Mouse (Mus musculus) MEL-GATA-1-ER (cell line): ENCODE measurements at regions not wholly inside any gene's neighbourhood (a gene's known extent, or its start where the extent isn't known, plus 50 kb on each side); places are given as distances from the start of the nearest gene placed in this dataset.

Source experiments
- DNase-seq: peaks from one replicate; pipeline ENCODE4 v3.0.0-alpha.2; 2012; ENCODE audit warnings: low read depth; ENCODE audit errors: extremely low read depth

DNA sequence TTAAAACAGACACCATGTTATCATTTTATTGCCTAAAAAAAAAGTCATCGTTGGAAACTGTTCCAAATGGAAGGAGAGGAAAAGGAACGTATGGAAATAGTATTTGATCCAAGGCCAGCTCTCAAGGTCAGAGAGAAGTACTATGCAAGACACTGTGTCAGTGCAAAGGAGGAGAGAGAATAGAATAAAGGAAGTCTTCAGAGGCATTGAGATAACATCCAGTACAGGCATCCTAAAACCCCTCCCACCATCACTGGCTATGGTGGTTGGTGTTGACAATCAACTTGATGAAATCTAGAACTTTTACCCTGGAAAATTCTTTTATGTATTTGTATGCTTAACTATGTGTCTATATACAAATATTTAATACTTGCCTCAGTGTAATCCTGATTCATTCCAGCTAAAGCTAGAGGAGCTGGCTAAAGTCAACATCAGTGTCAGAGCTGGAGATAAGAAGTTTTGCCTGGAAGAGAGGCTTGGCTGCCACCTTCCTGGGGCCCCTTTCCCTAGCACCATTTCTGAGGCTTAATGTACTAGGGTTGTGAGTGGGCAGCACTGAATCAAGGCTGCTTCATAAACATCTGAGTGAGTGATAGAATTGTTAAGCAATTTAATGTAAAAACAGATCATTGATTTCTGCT, 104.1 kb upstream of the Tmtc1 start:
- no peak for DNase-seq

DNA sequence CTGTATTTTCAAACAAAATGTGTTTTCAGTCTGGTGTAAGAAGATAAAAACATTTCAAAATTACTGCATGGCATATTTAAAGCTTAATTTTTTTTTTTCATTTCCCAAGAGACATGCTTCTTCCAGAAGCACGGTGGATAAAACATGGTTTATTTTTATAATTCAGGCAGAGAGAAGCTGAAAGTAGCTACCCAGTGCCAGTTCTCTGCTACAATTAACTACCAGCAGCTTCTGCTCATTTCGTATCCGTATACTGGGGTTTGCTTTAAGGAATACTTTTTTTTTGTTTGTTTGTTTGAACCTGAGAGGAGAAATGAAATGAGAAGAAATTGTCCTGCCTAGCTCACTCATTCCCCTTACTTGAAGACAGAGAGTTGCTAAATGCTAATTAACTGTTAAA, 98.9 kb upstream of the Tmtc1 start:
- DNase-seq = no peak

GRCm38 (mm10) chr6:148541981-148542380, 97.8 kb upstream of the Tmtc1 start:
- no peak for DNase-seq

- DNase-seq = no peak
Observed at GRCm38 (mm10) chr6:148539207-148539960, 95.2 kb upstream of the Tmtc1 start.

- DNase-seq = no peak
Observed at GRCm38 (mm10) chr6:148534364-148534763, 90.2 kb upstream of the Tmtc1 start.

DNA sequence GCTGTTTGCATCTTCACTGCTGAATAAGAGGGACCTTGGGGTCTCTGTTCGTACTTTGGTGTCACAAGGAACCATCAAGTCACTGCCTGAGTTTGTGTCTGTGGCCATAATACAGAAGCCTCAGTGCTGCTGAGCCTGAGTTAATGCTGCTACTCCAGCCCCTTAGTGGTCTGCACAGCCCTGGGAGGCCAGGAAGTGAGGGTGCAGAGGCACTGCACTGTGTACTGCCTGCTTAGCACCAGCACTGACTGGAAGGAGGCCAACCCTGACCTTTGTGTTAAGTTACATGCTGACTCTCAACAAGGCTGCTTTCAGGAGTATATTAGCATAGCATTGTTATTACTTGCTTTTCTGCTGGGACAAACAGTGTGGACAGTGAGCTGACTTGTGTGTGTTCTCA, 86.9 kb upstream of the Tmtc1 start:
- DNase-seq = no peak

- no peak for DNase-seq
Observed at GRCm38 (mm10) chr6:148528611-148529010, 84.4 kb upstream of the Tmtc1 start.

DNA sequence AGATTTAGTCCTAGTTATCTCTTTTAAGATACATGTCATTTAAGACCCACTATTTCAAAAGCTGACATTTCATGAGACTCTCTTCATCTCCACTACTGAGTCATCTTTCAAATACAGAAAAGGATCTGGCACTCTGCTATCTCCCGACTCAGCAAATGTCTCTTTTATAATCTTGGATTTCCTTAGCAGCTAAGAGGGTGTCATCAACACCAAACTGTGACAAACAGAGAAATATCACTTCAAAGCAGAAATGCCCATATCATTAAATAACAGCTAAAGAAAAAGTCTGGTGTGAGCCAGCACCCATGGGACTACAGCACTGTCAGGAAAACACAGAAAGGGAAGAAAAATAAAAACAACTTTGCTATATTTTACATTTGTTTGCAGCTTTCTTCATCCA, 78.7 kb upstream of the Tmtc1 start:
- DNase-seq = no peak

- DNase-seq = no peak
Observed at GRCm38 (mm10) chr6:148517536-148518245, 73.5 kb upstream of the Tmtc1 start.

DNA sequence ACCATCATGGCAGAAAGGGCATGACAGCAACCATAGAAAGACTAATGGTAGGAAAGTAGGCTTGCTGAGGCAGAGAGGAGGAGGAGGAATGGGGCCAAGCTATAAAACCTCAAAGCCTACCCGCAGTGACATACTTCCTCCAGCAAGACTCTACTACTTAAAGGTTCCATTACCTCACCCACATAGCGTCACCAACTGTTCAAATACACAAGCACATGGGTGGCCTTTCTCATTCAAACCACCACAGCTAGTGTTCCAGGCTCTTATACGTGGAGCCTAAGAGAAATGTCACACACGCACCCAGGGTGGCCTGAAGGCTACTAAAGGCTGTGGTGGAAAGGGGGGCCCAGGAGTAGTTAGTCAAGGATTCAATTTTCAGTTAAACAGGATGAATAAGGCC, 72.5 kb upstream of the Tmtc1 start:
- no peak for DNase-seq

DNA sequence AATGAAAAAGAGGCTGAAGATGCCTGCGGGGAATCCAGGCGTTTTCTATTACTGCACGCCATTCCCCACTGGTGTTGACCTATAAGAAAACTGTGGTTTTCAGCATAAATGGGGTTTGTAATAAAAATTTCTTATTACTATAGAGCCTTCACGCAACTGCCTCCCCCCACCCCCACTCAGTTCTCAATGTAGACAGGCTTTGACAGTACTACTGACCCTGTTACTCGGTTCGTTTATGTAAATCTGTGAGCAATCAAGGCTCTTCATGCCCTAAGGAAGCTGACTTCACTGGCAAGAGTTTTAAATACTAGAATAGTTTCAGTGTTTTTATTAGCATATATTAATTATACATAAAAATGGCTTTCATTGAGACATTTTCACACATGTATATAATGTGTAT, 70.9 kb upstream of the Tmtc1 start:
- DNase-seq = no peak

GRCm38 (mm10) chr6:148514645-148515044, 70.5 kb upstream of the Tmtc1 start:
- no peak for DNase-seq

GRCm38 (mm10) chr6:148514124-148514523, 69.9 kb upstream of the Tmtc1 start:
- DNase-seq = no peak

- no peak for DNase-seq
Observed at GRCm38 (mm10) chr6:148513134-148513533, 68.9 kb upstream of the Tmtc1 start.

DNA sequence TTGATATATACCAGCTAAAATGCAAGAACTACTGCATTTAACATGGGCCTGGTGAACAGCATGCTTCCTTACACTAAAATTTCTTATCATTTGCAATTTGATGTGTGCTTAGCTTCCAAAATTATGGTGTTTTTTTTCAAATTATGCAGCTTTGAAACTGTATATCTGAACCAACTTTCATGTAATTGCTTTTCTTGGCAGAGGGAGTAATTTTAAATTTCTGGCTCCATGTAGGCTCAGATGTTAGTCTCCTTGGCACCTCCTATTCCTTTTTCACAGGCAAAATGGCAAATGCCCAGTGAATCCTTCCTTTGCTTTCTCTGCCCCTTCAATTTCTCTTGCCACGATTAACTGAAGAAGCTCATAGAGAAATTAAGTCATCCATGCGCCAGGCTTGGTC, 61.1 kb upstream of the Tmtc1 start:
- no peak for DNase-seq

DNA sequence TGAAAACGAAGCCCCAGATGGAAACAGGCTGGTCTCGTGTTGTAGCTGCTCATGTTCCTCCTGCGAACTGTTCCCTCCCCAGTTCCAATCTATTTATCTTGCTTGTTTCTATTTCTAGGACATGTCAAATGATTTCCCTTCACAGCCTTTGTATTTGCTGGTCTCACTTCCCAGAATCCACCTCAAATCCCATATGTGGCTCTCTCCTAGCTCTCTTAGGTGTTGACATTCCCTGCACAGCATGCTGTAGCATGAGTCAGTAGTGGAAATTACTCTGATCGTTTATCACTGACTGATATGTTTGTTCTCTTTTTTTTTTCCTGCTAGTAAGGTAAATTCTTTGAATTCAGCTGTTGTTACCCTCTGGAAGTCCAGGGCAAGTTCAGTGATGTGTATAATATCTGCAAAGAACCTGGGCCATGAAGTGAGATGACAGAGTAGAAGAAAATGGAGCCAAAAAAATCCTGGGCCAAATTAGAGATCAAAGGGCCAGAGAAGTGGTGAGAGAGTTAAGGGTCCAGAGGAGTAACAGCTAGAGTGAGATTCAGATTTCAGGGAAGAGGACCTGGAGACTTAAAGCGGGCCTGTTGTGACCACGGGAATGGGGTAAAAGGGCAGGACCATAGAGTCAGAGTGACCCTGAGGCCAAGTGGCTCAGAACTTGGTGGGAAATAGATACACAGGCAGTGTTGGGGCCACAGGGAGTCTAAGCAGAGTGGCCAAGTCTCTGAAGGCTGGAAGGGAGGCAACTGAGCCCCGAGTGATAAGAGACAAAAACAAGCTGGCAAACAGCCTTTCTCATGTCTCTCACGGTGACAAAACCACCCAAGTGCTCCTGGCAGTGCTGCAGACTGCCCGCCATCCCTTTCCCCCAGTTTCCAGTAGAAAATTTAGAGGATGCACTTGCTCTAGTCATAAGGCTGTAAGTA, 56.3 kb upstream of the Tmtc1 start:
- no peak for DNase-seq
